Mouse (Mus musculus): ENCODE results near the gene Gmppa.

DNA sequence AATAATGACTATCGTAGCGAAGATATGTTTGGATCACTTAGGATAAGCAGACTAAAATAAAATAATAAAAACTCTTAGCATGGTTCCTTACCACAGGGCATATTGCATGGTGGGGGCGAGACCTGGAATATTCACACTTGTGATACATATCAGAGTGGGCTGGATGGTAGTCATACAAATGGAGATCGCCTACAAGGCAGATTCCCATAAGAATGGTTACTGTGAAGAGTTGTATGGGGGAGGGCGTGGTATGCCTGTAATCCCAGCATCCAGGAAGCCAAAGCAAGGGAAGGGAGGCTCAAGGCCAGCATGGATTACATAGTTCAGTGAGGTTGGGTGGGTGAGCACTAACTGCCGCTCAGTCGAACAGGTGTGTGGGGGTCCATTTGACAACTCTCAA lies 45.0 kb downstream of the Gmppa start:
- TF ChIP-seq CTCF (IDR thresholded peaks at IDR 0.05; ENCODE audit: control insufficient read depth, insufficient read depth, insufficient read length) (no peak), MAX (IDR thresholded peaks at IDR 0.05) (no peak)

Data from C2C12 (cell line).